Mouse (Mus musculus) neural tube, embryonic 11.5 days (tissue): ENCODE measurements around the gene Ston1. TPM values are rescaled to one million over a fixed set of nuclear protein-coding genes. Genes with fewer than 3 reads are reported as not detected.

Experiments
- ATAC-seq: fragments of 200-750 bp; cut with Nextera tagmentation; 2 replicates; pipeline ENCODE4 v1.8.0; 2017; ENCODE audit warnings: moderate number of reproducible peaks, mild to moderate bottlenecking, moderate TSS enrichment, moderate library complexity; ENCODE audit not compliant: insufficient read depth, low FRiP score, low TSS enrichment
- DNase-seq: peaks from one replicate; pipeline ENCODE4 v3.0.0-alpha.2; 2015; ENCODE audit warnings: low spot score
- H3K27ac ChIP-seq: fragments of 300-500 bp; sonication (generic); 2 replicates; pipeline ENCODE4 v1.5.1; 2014; ENCODE audit warnings: low read depth, mild to moderate bottlenecking, low read length
- H3K27me3 ChIP-seq: fragments of 300-500 bp; sonication (generic); 2 replicates; pipeline ENCODE4 v1.6.1; 2014; ENCODE audit warnings: mild to moderate bottlenecking, low read length, mixed read lengths; ENCODE audit not compliant: control insufficient read depth, insufficient read depth
- H3K36me3 ChIP-seq: fragments of 300-500 bp; sonication (generic); 2 replicates; pipeline ENCODE4 v1.6.1; 2014; ENCODE audit warnings: mild to moderate bottlenecking, low read length, moderate library complexity, mixed read lengths; ENCODE audit not compliant: control insufficient read depth, insufficient read depth
- H3K4me1 ChIP-seq: fragments of 300-500 bp; sonication (generic); 2 replicates; pipeline ENCODE4 v1.6.1; 2014; ENCODE audit warnings: low read length, mixed read lengths; ENCODE audit not compliant: control insufficient read depth, insufficient read depth
- H3K4me2 ChIP-seq: fragments of 300-500 bp; sonication (generic); 2 replicates; pipeline ENCODE4 v1.6.1; 2014; ENCODE audit warnings: low read depth, mild to moderate bottlenecking, moderate library complexity
- H3K4me3 ChIP-seq: fragments of 300-500 bp; sonication (generic); 2 replicates; pipeline ENCODE4 v1.5.1; 2014; ENCODE audit warnings: low read depth, low read length
- H3K9ac ChIP-seq: fragments of 300-500 bp; sonication (generic); 2 replicates; pipeline ENCODE4 v1.6.1; 2014; ENCODE audit warnings: mild to moderate bottlenecking, low read length
- H3K9me3 ChIP-seq: fragments of 300-500 bp; sonication (generic); 2 replicates; pipeline ENCODE4 v1.6.1; 2016; ENCODE audit warnings: low read length; ENCODE audit not compliant: control insufficient read depth
- WGBS: fragments of 180-500 bp; shearing (Covaris S2); extraction: QIAGEN DNeasy Blood & Tissue Kit; methylation state at CpG from one replicate; pipeline ENCODE4 v1.1.7; 2014; 5-methylcytosine and 5-hydroxymethylcytosine counted together
- polyA plus RNA-seq: library from polyadenylated mRNA; unstranded; fragments of >200 nt; fragmentation: Nextera tagmentation; extraction: Ambion mirVana; gene quantifications from 2 replicates; pipeline ENCODE4 v1.2.1, GENCODE M21; 2014

Ston1 gene
- polyA plus RNA-seq, 1 experiment from 2014 or later: 2.8 TPM

- H3K4me1 ChIP-seq: no peaks in the 10 kb centered on the region
These were observed 68.6 kb downstream of the Ston1 start for GRCm38 (mm10) chr17:88666076-88666475.

GRCm38 (mm10) chr17:88668452-88668851, 71.0 kb downstream of the Ston1 start, which contains the start of gene Gtf2a1l:
Gene Gtf2a1l, plus strand, starts transcription at chr17:88668660.
- Histone ChIP-seq H3K9me3 (no peaks in the 10 kb centered on the region), H3K4me3 (no peak within 1 kb of the TSS)

More at GRCm38 (mm10) chr17:88666076-88666475, 68.6 kb downstream of the Ston1 start:
- Histone ChIP-seq H3K27me3 (no peaks in the 10 kb centered on the region), H3K4me3 (no peak overlapping the region), H3K9ac (no peak overlapping the region), H3K36me3 (no peaks in the 10 kb centered on the region), H3K27ac (no peak overlapping the region), H3K9me3 (no peaks in the 10 kb centered on the region), H3K4me2 (no peak overlapping the region)
- DNase-seq (no peak), ATAC-seq (no peak)
- 98% methylated on average over 2 of the region's 2 CpGs for WGBS

GRCm38 (mm10) chr17:88669921-88670320, 72.4 kb downstream of the Ston1 start:
- H3K9ac ChIP-seq: no peak overlapping the region
- WGBS: 67% methylated on average over 2 of the region's 2 CpGs

More at GRCm38 (mm10) chr17:88668452-88668851, 71.0 kb downstream of the Ston1 start, which contains the start of gene Gtf2a1l:
- 34% methylated on average over 21 of the region's 21 CpGs for WGBS
- Histone ChIP-seq H3K4me2 (no peak within 1 kb of the TSS), H3K27me3 (no peaks in the 10 kb centered on the region), H3K9ac (no peak within 1 kb of the TSS), H3K36me3 (no peaks in the 10 kb centered on the region), H3K27ac (no peak within 1 kb of the TSS), H3K4me1 (no peaks in the 10 kb centered on the region)
- ATAC-seq (peak; percentile 72), DNase-seq (peak; percentile 62)

GRCm38 (mm10) chr17:88670800-88671199, 73.3 kb downstream of the Ston1 start:
- Histone ChIP-seq H3K9me3 (no peaks in the 10 kb centered on the region), H3K36me3 (no peaks in the 10 kb centered on the region), H3K9ac (no peak overlapping the region), H3K4me2 (no peak overlapping the region), H3K27ac (no peak overlapping the region), H3K27me3 (no peaks in the 10 kb centered on the region), H3K4me3 (no peak overlapping the region), H3K4me1 (no peaks in the 10 kb centered on the region)
- DNase-seq (no peak), ATAC-seq (no peak)
- WGBS: 70% methylated on average over 4 of the region's 4 CpGs

More at GRCm38 (mm10) chr17:88669921-88670320, 72.4 kb downstream of the Ston1 start:
- ATAC-seq: no peak
- Histone ChIP-seq H3K36me3 (no peaks in the 10 kb centered on the region), H3K4me2 (no peak overlapping the region), H3K9me3 (no peaks in the 10 kb centered on the region), H3K4me3 (no peak overlapping the region), H3K27ac (no peak overlapping the region), H3K27me3 (no peaks in the 10 kb centered on the region), H3K4me1 (no peaks in the 10 kb centered on the region)
- DNase-seq: no peak

GRCm38 (mm10) chr17:88675310-88676309, 78.1 kb downstream of the Ston1 start:
- H3K36me3 ChIP-seq: no peaks in the 10 kb centered on the region
- ATAC-seq: no peak
- no peak overlapping the region for H3K9ac ChIP-seq
- no peak overlapping the region for H3K27ac ChIP-seq
- H3K27me3 ChIP-seq: no peaks in the 10 kb centered on the region
- no peak overlapping the region for H3K4me3 ChIP-seq
- 92% methylated on average over 23 of the region's 23 CpGs for WGBS
- H3K4me1 ChIP-seq: no peaks in the 10 kb centered on the region
- no peak overlapping the region for H3K4me2 ChIP-seq
- DNase-seq: no peak
- no peaks in the 10 kb centered on the region for H3K9me3 ChIP-seq

GRCm38 (mm10) chr17:88688226-88688625, 90.7 kb downstream of the Ston1 start:
- Histone ChIP-seq H3K27me3 (no peaks in the 10 kb centered on the region), H3K9ac (no peak overlapping the region), H3K4me3 (no peak overlapping the region), H3K4me1 (no peaks in the 10 kb centered on the region), H3K9me3 (no peaks in the 10 kb centered on the region), H3K4me2 (no peak overlapping the region), H3K36me3 (no peaks in the 10 kb centered on the region), H3K27ac (no peak overlapping the region)
- ATAC-seq (no peak), DNase-seq (no peak)
- WGBS: 88% methylated on average over 11 of the region's 11 CpGs

- WGBS: 61% methylated on average over 9 of the region's 9 CpGs
- H3K27ac ChIP-seq: no peak overlapping the region
- H3K4me2 ChIP-seq: no peak overlapping the region
- H3K4me1 ChIP-seq: no peaks in the 10 kb centered on the region
- H3K9ac ChIP-seq: no peak overlapping the region
- ATAC-seq: no peak
- no peaks in the 10 kb centered on the region for H3K36me3 ChIP-seq
- H3K27me3 ChIP-seq: no peaks in the 10 kb centered on the region
- no peak overlapping the region for H3K4me3 ChIP-seq
- no peak for DNase-seq
- no peaks in the 10 kb centered on the region for H3K9me3 ChIP-seq
These were observed 99.3 kb downstream of the Ston1 start for GRCm38 (mm10) chr17:88696656-88697333.

- H3K4me1 ChIP-seq: no peaks in the 10 kb centered on the region
- H3K27ac ChIP-seq: no peak overlapping the region
- no peak overlapping the region for H3K9ac ChIP-seq
- H3K27me3 ChIP-seq: no peaks in the 10 kb centered on the region
- no peak overlapping the region for H3K4me3 ChIP-seq
- ATAC-seq (no peak), DNase-seq (no peak)
- no peak overlapping the region for H3K4me2 ChIP-seq
- no peaks in the 10 kb centered on the region for H3K9me3 ChIP-seq
- H3K36me3 ChIP-seq: no peaks in the 10 kb centered on the region
These were observed 103.4 kb downstream of the Ston1 start for GRCm38 (mm10) chr17:88700901-88701300.
